Mouse (Mus musculus): Measurements from ENCODE around the gene Ctnnal1. TPM values are rescaled to one million over a fixed set of nuclear protein-coding genes. Genes with fewer than 3 reads are reported as not detected.

Ctnnal1 gene
- total and polyA plus RNA-seq, 2 experiments from 2014 or later = 27.9 to 35.5 TPM

DNA sequence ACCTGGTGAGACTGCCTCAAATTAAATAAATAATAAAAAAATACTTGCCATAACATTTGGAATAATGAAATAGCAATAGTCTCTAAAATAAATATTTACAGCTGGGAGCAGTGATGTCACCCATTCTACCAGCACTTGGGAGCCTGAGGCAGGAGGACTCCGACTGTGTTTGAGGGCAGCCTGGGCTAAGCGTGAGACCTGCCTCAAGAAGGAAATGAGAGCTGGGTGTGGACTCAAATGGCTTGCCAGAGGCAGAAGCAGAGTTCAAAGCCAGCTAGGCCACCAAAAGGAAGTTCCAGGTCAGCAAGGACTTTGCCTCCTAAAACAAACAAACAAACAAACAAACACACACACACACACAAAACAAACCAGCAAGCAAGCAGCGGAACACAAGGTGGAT, 17.6 kb downstream of the Ctnnal1 start:
- Histone ChIP-seq H3K4me1 (ENCODE audit: control insufficient read depth, insufficient read depth) (no peaks in the 10 kb centered on the region), H3K4me2 (ENCODE audit: low read depth, low read length) (no peak overlapping the region), H3K27me3 (ENCODE audit: control insufficient read depth, insufficient read depth, low read length) (no peaks in the 10 kb centered on the region), H3K9ac (replicated peaks; ENCODE audit: low read depth, low read length) (no peak overlapping the region), H3K36me3 (replicated peaks; ENCODE audit: control insufficient read depth, insufficient read depth, low read length) (peaks cover 17% of the 10 kb centered on the region), H3K27ac (ENCODE audit: low read depth) (no peak overlapping the region), H3K4me3 (ENCODE audit: low read depth, low read length) (no peak overlapping the region), H3K9me3 (replicated peaks; ENCODE audit: control insufficient read depth, low read length) (no peaks in the 10 kb centered on the region)
- no peak for DNase-seq (ENCODE audit: low spot score)
- TF ChIP-seq CTCF (IDR thresholded peaks at IDR 0.05; ENCODE audit: low read depth) (no peak), EP300 (IDR thresholded peaks at IDR 0.05; ENCODE audit: low read depth) (no peak)
- no peak for ATAC-seq (ENCODE audit: insufficient read depth, low read depth)
- WGBS = 81% methylated on average over 3 of the region's 3 CpGs

DNA sequence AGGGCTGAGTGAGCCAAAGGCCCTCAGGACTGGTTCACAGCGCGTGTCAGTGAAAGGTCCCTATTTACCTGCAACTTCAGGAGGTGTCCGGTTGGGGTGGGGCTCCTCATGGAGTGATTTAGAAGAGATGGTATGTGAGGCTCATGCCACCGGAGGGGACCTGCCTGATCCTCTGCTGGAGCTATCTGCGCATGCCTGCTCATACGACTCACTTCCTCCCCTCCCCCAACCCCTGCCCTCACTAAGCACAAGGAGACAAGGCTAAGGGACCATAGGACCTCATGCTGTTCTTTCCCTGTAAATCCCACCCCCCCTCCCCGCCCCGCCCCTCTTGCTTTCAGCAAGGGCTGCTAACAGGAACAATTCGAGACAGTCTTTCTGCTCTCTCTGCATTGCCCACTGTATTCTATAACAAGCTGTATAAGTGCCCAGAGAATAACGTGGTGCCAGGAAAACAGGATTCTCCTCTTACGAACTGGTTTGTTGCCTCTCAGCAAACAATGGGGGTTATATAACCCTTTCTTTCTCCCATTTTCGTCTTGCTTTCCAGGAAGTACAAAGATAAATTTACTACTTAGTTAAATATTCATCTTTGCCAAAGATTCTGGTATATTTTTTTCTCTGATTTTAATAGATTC, 19.0 kb downstream of the Ctnnal1 start:
- Histone ChIP-seq H3K4me2 (ENCODE audit: low read depth, low read length) (no peak overlapping the region), H3K36me3 (replicated peaks; ENCODE audit: control insufficient read depth, insufficient read depth, low read length) (peaks cover 24% of the 10 kb centered on the region), H3K4me3 (ENCODE audit: low read depth, low read length) (no peak overlapping the region), H3K27ac (ENCODE audit: low read depth) (no peak overlapping the region), H3K9me3 (replicated peaks; ENCODE audit: control insufficient read depth, low read length) (no peaks in the 10 kb centered on the region), H3K4me1 (ENCODE audit: control insufficient read depth, insufficient read depth) (no peaks in the 10 kb centered on the region), H3K27me3 (ENCODE audit: control insufficient read depth, insufficient read depth, low read length) (no peaks in the 10 kb centered on the region), H3K9ac (replicated peaks; ENCODE audit: low read depth, low read length) (no peak overlapping the region)
- 56% methylated on average over 12 of the region's 12 CpGs for WGBS
- DNase-seq (ENCODE audit: low spot score) = no peak
- no peak for ATAC-seq (ENCODE audit: insufficient read depth, low read depth)
- TF ChIP-seq CTCF (IDR thresholded peaks at IDR 0.05; ENCODE audit: low read depth) = no peak
- TF ChIP-seq EP300 (IDR thresholded peaks at IDR 0.05; ENCODE audit: low read depth) = no peak

- DNase-seq (ENCODE audit: low spot score) (no peak), ATAC-seq (ENCODE audit: insufficient read depth, low read depth) (no peak)
- Histone ChIP-seq H3K4me1 (ENCODE audit: control insufficient read depth, insufficient read depth) (no peaks in the 10 kb centered on the region), H3K27ac (ENCODE audit: low read depth) (no peak overlapping the region), H3K4me3 (ENCODE audit: low read depth, low read length) (no peak overlapping the region), H3K4me2 (ENCODE audit: low read depth, low read length) (no peak overlapping the region), H3K36me3 (replicated peaks; ENCODE audit: control insufficient read depth, insufficient read depth, low read length) (peaks cover 29% of the 10 kb centered on the region), H3K27me3 (ENCODE audit: control insufficient read depth, insufficient read depth, low read length) (no peaks in the 10 kb centered on the region), H3K9me3 (replicated peaks; ENCODE audit: control insufficient read depth, low read length) (no peaks in the 10 kb centered on the region), H3K9ac (replicated peaks; ENCODE audit: low read depth, low read length) (no peak overlapping the region)
- TF ChIP-seq EP300 (IDR thresholded peaks at IDR 0.05; ENCODE audit: low read depth) (no peak), CTCF (IDR thresholded peaks at IDR 0.05; ENCODE audit: low read depth) (no peak)
- 94% methylated on average over 4 of the region's 4 CpGs for WGBS
These were observed 20.1 kb downstream of the Ctnnal1 start for GRCm38 (mm10) chr4:56844911-56845310.

- Histone ChIP-seq H3K4me1 (ENCODE audit: control insufficient read depth, insufficient read depth) (no peaks in the 10 kb centered on the region), H3K27me3 (ENCODE audit: control insufficient read depth, insufficient read depth, low read length) (no peaks in the 10 kb centered on the region), H3K36me3 (replicated peaks; ENCODE audit: control insufficient read depth, insufficient read depth, low read length) (peaks cover 29% of the 10 kb centered on the region), H3K9me3 (replicated peaks; ENCODE audit: control insufficient read depth, low read length) (no peaks in the 10 kb centered on the region), H3K4me3 (ENCODE audit: low read depth, low read length) (no peak overlapping the region), H3K9ac (replicated peaks; ENCODE audit: low read depth, low read length) (no peak overlapping the region), H3K4me2 (ENCODE audit: low read depth, low read length) (no peak overlapping the region), H3K27ac (ENCODE audit: low read depth) (no peak overlapping the region)
- no peak for DNase-seq (ENCODE audit: low spot score)
- no peak for TF ChIP-seq EP300 (IDR thresholded peaks at IDR 0.05; ENCODE audit: low read depth)
- TF ChIP-seq CTCF (IDR thresholded peaks at IDR 0.05; ENCODE audit: low read depth) = 0 out of 2 replicates have a peak, but pooled peaks have one; percentile 5
- ATAC-seq (ENCODE audit: insufficient read depth, low read depth) = no peak
- WGBS = 89% methylated on average over 2 of the region's 2 CpGs
These were observed 21.0 kb downstream of the Ctnnal1 start for GRCm38 (mm10) chr4:56843963-56844362.

DNA sequence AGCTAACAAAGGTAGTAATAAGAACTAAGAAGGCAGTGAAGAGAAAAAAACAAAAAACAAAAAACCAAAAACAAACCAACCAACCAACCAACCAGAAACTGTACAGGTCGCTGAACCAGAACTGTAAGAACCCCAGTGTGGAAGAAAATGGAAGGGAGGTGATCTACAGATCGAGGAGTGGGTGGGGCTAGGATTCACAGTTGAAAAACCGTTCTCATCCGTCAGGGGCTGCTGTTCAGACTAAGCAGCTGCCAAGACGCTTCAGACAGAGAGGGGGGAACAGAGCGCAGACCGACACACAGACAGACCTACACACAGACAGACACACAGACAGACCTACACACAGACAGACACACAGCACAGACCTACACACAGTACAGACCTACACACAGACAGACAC, 22.5 kb downstream of the Ctnnal1 start:
- Histone ChIP-seq H3K9me3 (replicated peaks; ENCODE audit: control insufficient read depth, low read length) (no peaks in the 10 kb centered on the region), H3K27ac (ENCODE audit: low read depth) (no peak overlapping the region), H3K9ac (replicated peaks; ENCODE audit: low read depth, low read length) (no peak overlapping the region), H3K4me2 (ENCODE audit: low read depth, low read length) (no peak overlapping the region), H3K4me1 (ENCODE audit: control insufficient read depth, insufficient read depth) (no peaks in the 10 kb centered on the region), H3K4me3 (ENCODE audit: low read depth, low read length) (no peak overlapping the region), H3K27me3 (ENCODE audit: control insufficient read depth, insufficient read depth, low read length) (no peaks in the 10 kb centered on the region), H3K36me3 (replicated peaks; ENCODE audit: control insufficient read depth, insufficient read depth, low read length) (peaks cover 29% of the 10 kb centered on the region)
- TF ChIP-seq EP300 (IDR thresholded peaks at IDR 0.05; ENCODE audit: low read depth) (no peak), CTCF (IDR thresholded peaks at IDR 0.05; ENCODE audit: low read depth) (no peak)
- DNase-seq (ENCODE audit: low spot score) = no peak
- WGBS = 72% methylated on average over 7 of the region's 7 CpGs
- no peak for ATAC-seq (ENCODE audit: insufficient read depth, low read depth)

DNA sequence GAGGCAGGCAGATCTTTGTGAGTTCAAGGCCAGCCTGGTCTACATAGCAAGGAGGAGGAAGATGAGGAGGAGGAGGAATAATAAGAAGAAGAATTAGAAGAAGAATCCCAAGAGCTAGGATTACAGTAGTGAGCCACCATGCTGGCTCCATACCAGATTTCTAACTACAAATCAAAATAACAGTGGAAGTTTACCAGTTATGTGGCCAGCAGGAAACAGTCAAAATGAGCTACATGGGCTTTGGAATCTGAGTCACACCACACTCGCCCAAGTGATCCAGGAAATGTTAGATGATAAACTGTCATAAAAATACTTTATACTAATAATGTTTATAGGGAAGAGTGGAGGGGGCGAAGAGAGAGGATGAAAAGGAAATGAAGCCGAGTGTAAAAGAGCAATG, 24.7 kb downstream of the Ctnnal1 start:
- Histone ChIP-seq H3K36me3 (replicated peaks; ENCODE audit: control insufficient read depth, insufficient read depth, low read length) (peaks cover 28% of the 10 kb centered on the region), H3K4me3 (ENCODE audit: low read depth, low read length) (no peak overlapping the region), H3K4me1 (ENCODE audit: control insufficient read depth, insufficient read depth) (no peaks in the 10 kb centered on the region), H3K4me2 (ENCODE audit: low read depth, low read length) (no peak overlapping the region), H3K27me3 (ENCODE audit: control insufficient read depth, insufficient read depth, low read length) (no peaks in the 10 kb centered on the region), H3K9ac (replicated peaks; ENCODE audit: low read depth, low read length) (no peak overlapping the region), H3K27ac (ENCODE audit: low read depth) (no peak overlapping the region), H3K9me3 (replicated peaks; ENCODE audit: control insufficient read depth, low read length) (no peaks in the 10 kb centered on the region)
- no peak for DNase-seq (ENCODE audit: low spot score)
- no peak for ATAC-seq (ENCODE audit: insufficient read depth, low read depth)
- TF ChIP-seq CTCF (IDR thresholded peaks at IDR 0.05; ENCODE audit: low read depth) = no peak
- no peak for TF ChIP-seq EP300 (IDR thresholded peaks at IDR 0.05; ENCODE audit: low read depth)
- WGBS = 62% methylated on average over 3 of the region's 3 CpGs
